Mouse (Mus musculus): ENCODE results near the gene Sgip1.

Sgip1 gene

GRCm38 (mm10) chr4:102899683-102900082 is 158.6 kb downstream of the Sgip1 start:
- no peak for DNase-seq (ENCODE audit: low spot score)

DNA sequence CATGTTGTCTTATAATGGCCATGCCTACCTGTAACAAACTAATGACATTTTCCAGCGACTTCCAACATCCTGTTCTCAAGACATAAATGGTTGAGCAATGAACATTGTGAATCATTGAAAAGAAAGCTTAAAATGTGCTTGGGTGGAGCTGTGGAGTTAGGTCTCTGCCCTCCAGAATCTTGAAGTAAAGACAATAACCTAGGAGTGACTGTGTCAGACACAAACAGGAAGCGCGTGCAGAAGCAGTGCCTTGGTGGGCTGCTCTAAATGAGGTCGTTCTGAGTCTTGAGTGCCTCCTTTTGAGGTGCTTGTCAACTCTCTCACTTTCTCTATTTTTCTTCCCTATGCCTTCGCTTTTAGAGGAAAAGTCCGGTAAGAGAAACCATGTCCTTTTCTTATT is 159.1 kb downstream of the Sgip1 start:
- DNase-seq (ENCODE audit: low spot score) = no peak

DNA sequence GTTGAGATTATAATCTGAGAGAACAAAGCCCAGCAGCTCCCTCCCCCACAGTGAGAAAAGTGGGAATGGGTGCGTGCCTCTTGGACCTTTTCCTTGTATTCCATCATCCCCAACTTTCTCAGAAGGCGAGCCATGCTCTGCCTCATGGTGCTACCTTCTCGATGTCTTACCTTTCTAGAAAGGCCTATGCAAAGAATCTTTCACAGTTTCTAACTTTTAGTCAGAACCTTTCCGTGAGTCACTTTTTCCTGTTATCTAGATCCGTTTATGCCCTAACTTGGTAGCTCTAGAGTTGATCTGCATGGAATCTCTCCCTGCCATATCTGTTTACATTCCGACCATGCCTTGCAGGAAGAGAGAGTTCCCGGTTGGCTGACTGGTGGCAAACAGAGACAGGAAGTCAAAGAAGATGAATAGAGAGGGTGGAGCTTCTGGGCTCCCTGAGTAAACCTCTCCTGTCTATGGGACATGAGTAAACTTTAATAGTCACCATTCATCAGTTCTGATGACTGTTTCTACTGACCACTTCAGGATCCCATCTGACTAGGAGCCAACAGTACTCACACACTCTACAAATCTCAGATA is 166.8 kb downstream of the Sgip1 start:
- no peak for DNase-seq (ENCODE audit: low spot score)

- DNase-seq (ENCODE audit: low spot score) = no peak
Measured at GRCm38 (mm10) chr4:102910191-102910590, 169.1 kb downstream of the Sgip1 start.

- no peak for DNase-seq (ENCODE audit: low spot score)
Measured at GRCm38 (mm10) chr4:102913176-102913575, 172.1 kb downstream of the Sgip1 start.

GRCm38 (mm10) chr4:102913700-102914327 is 172.7 kb downstream of the Sgip1 start:
- no peak for DNase-seq (ENCODE audit: low spot score)

GRCm38 (mm10) chr4:102918191-102918590 is 177.1 kb downstream of the Sgip1 start:
- DNase-seq (ENCODE audit: low spot score) = no peak

- DNase-seq (ENCODE audit: low spot score) = no peak
Measured at GRCm38 (mm10) chr4:102929491-102929890, 188.4 kb downstream of the Sgip1 start.

DNA sequence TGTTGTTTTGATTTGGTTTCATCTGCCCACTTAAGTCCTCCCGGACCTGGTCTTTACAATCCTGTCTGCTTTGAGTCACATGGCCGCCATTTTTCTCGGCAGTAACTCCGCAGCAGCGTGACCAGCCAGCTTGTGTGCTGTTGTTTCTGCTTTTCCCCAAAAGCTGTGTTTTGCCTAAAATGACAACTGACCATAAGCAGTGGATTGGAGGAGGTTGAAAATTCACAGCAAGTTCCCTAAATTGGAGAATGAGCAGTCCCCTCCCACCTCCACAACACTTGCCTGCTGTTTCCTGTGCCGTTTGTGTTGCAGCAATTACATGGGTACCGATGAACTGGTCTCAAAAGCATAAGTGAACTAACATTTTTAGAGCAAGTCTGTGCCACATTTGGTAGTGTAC is 189.6 kb downstream of the Sgip1 start:
- DNase-seq (ENCODE audit: low spot score) = no peak

GRCm38 (mm10) chr4:102940266-102940665 is 199.2 kb downstream of the Sgip1 start:
- DNase-seq (ENCODE audit: low spot score) = no peak

- no peak for DNase-seq (ENCODE audit: low spot score)
Measured at GRCm38 (mm10) chr4:102940738-102941137, 199.6 kb downstream of the Sgip1 start.

DNA sequence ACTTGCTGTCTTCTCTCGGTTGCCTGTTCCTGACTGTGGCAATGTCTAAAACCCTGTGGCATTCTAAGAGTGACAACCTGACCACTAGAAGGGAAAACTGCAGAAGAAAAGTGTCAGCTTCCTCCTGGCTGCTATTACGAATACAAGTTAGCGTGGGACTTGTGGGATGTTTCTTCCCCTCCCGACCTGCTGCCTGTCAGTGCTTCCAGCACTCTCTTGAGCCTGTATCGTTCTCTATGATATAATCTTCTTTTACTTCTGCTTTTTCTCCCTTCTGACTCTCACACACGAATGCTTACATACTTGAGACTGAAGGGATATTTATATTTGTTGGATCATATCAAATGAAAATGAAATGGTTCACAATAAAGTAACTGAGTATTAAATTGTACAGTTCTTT is 203.2 kb downstream of the Sgip1 start:
- no peak for DNase-seq (ENCODE audit: low spot score)

DNA sequence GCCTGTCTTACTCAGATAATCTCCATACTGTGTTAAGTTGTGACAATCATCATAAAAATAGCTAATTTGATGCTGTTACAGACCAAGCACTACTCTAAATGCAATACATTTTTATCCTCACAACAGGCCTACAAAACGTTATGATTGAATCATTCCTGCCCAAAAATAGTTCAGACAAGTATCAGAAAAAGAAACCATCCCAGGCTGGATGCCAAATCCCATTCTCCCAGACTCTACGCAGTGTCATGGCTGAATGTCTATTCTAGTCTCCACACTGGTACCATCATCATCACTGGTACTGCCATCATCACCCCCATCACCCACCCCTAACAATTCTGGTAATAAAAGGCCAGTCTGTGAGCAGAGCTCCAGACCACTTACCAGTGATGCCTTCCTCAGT is 211.4 kb downstream of the Sgip1 start:
- DNase-seq (ENCODE audit: low spot score) = no peak

DNA sequence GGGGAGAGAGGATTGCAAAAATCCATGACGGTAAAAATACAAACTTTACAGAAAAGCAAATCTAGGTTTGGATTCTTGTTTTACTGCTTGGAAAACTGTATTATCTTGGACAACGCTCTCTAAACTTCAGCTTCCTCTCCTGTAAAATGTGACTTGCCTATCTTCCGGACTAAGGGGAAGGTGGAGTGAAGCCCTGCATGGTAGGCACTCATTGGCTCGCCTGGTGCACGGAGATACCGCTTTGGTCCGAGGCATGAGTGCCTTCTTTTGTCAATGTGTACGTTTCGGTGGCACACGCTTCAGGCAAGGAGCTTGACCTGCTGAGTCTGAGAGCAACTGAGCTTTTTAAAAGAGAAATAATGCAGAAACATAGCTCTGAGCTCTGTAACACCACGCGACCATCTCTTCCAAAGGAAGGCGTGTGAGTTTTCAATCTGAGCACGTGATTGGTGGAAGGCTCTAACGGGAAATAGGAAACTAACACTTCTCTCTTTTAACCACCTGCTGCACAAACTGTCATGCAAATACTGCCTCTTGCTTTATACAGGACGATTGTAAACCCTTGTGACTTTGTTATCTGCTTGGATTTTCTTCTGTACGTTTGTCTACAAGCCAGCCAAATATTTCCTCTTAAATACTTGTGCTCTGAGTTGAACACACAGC is 214.3 kb downstream of the Sgip1 start:
- no peak for DNase-seq (ENCODE audit: low spot score)

GRCm38 (mm10) chr4:102959409-102959808 is 218.3 kb downstream of the Sgip1 start:
- no peak for DNase-seq (ENCODE audit: low spot score)

DNA sequence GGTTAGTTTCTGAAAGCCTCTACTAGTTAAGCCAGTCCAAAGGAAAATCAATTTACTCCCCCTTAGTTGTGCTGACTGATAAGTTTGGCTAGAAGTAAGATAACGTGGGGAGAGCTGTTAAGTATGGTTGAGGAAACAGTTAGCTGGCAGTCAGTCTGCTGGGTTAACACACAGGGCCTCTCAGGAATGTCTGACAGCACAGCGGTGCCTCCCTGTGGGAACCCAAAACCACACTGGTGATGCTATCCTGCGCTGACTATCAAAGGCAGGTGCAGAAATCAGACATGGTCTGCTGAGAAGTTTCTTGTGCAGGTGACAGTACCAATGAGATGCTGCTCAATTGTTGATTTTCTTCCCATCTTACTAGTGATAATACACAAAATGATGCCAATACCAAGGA is 223.1 kb downstream of the Sgip1 start:
- no peak for DNase-seq (ENCODE audit: low spot score)

- no peak for DNase-seq (ENCODE audit: low spot score)
Measured at GRCm38 (mm10) chr4:102967811-102968210, 226.7 kb downstream of the Sgip1 start.

DNA sequence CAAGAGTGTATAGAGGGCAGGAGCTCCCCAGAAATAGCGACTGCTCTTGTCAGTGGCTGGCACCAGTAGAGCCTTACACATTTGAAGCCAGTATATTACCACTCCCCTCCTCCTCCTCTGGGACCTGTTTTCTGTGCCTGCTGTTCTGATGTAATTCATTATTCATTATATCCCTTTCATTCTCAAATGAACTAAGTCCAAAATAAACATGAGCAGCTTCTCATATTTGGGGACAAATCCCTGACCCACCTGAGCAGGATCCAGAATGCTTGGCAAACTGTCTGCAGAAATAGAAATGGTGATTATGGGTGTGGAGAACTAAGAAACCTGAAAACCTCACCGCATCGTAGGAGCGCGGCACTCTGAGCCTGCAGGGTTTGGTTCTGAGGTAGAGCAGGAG is 228.5 kb downstream of the Sgip1 start:
- no peak for DNase-seq (ENCODE audit: low spot score)

- no peak for DNase-seq (ENCODE audit: low spot score)
Measured at GRCm38 (mm10) chr4:102971159-102971558, 230.1 kb downstream of the Sgip1 start.

- DNase-seq (ENCODE audit: low spot score) = no peak
Measured at GRCm38 (mm10) chr4:102972071-102972470, 231.0 kb downstream of the Sgip1 start.

DNA sequence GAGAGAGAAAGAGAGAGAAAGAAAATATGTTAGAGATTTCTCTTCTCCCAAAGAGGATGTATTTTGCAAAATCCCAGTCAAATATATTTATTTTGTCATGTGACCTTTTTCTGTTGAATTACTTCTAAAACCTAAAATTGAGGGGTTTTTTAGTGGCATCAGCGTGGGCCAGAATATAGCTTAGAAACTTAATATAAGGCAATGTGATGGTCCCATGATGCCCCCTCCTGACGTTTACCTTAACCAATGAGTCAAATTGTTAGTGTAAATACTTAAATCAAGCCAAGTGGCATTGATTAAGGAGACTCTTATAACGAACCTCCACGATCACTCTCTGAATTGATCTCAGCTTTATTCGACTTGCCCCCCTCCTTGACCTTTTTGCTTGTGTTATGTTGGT is 233.1 kb downstream of the Sgip1 start:
- no peak for DNase-seq (ENCODE audit: low spot score)

GRCm38 (mm10) chr4:102976290-102977275 is 235.5 kb downstream of the Sgip1 start:
- no peak for DNase-seq (ENCODE audit: low spot score)
